Mouse (Mus musculus): ENCODE results near the gene Snx15.

The Snx15 gene

GRCm38 (mm10) chr19:6071261-6071660 is 56.8 kb downstream of the Snx15 start:
- DNase-seq (ENCODE audit: low read depth, low spot score) = peak; percentile 33

- peak; percentile 61 for DNase-seq (ENCODE audit: low read depth, low spot score)
These were observed 57.4 kb downstream of the Snx15 start for GRCm38 (mm10) chr19:6070571-6071250.

GRCm38 (mm10) chr19:6069851-6070250 is 58.3 kb downstream of the Snx15 start:
- DNase-seq (ENCODE audit: low read depth, low spot score) = no peak
